Mouse (Mus musculus) neural tube, embryonic 13.5 days (tissue): ENCODE measurements around the gene Baiap3. TPM values are rescaled to one million over a fixed set of nuclear protein-coding genes. Genes with fewer than 3 reads are reported as not detected.
"Not testable (repeated sequence)": the region's sequence is repeated elsewhere in the genome, so short reads cannot be mapped to it uniquely, and the experiment has no call there.

Source experiments
- ATAC-seq: fragments of 200-750 bp; cut with Nextera tagmentation; 2 replicates; pipeline ENCODE4 v1.8.0; 2017; ENCODE audit warnings: low read depth, mild to moderate bottlenecking, moderate TSS enrichment, moderate library complexity
- H3K27ac ChIP-seq: fragments of 300-500 bp; sonication (generic); replicated peaks from 2 replicates; pipeline ENCODE4 v1.5.1; 2015; ENCODE audit warnings: moderate library complexity, mild to moderate bottlenecking, inconsistent platforms
- H3K27me3 ChIP-seq: fragments of 300-500 bp; sonication (generic); 2 replicates; pipeline ENCODE4 v1.6.1; 2015; ENCODE audit warnings: mild to moderate bottlenecking, inconsistent platforms
- H3K36me3 ChIP-seq: fragments of 300-500 bp; sonication (generic); 2 replicates; pipeline ENCODE4 v1.6.1; 2015; ENCODE audit warnings: mild to moderate bottlenecking, inconsistent platforms
- H3K4me1 ChIP-seq: fragments of 300-500 bp; sonication (generic); replicated peaks from 2 replicates; pipeline ENCODE4 v1.6.1; 2015; ENCODE audit warnings: inconsistent platforms
- H3K4me2 ChIP-seq: fragments of 300-500 bp; sonication (generic); 2 replicates; pipeline ENCODE4 v1.6.1; 2015; ENCODE audit warnings: inconsistent platforms, mild to moderate bottlenecking, moderate library complexity
- H3K4me3 ChIP-seq: fragments of 300-500 bp; sonication (generic); 2 replicates; pipeline ENCODE4 v1.5.1; 2015; ENCODE audit warnings: mild to moderate bottlenecking, inconsistent platforms
- H3K9ac ChIP-seq: fragments of 300-500 bp; sonication (generic); 2 replicates; pipeline ENCODE4 v1.6.1; 2015; ENCODE audit warnings: moderate library complexity, mild to moderate bottlenecking, inconsistent platforms
- H3K9me3 ChIP-seq: fragments of 300-500 bp; sonication (generic); 2 replicates; pipeline ENCODE4 v1.6.1; 2016; ENCODE audit warnings: inconsistent platforms
- WGBS: fragments of 180-500 bp; shearing (Covaris S2); methylation state at CpG from one replicate; pipeline ENCODE4 v1.1.7; 2015; 5-methylcytosine and 5-hydroxymethylcytosine counted together
- polyA plus RNA-seq: library from polyadenylated mRNA; unstranded; fragments of >200 nt; fragmentation: Nextera tagmentation; extraction: Ambion mirVana; gene quantifications from 2 replicates; pipeline ENCODE4 v1.2.1, GENCODE M21; 2015

The Baiap3 gene
- polyA plus RNA-seq, 1 experiment from 2014 or later: 3.7 TPM

GRCm38 (mm10) chr17:25243131-25243780 is 12.9 kb downstream of the Baiap3 start:
- no peaks in the 10 kb centered on the region for H3K9me3 ChIP-seq
- no peaks in the 10 kb centered on the region for H3K27me3 ChIP-seq
- ATAC-seq: no peak
- peaks cover 37% of the 10 kb centered on the region for H3K36me3 ChIP-seq
- H3K4me3 ChIP-seq: no peak overlapping the region
- no peak overlapping the region for H3K9ac ChIP-seq
- peaks cover 22% of the 10 kb centered on the region for H3K4me1 ChIP-seq
- no peak overlapping the region for H3K27ac ChIP-seq
- no peak overlapping the region for H3K4me2 ChIP-seq
- 87% methylated on average over 11 of the region's 11 CpGs for WGBS

- H3K4me1 ChIP-seq: peaks cover 28% of the 10 kb centered on the region
- peaks cover 55% of the 10 kb centered on the region for H3K36me3 ChIP-seq
- no peaks in the 10 kb centered on the region for H3K9me3 ChIP-seq
- peak within 1 kb of the TSS; percentile 99 for H3K4me2 ChIP-seq
- under 1% methylated on average over 80 of the region's 80 CpGs for WGBS
- peak within 1 kb of the TSS; percentile 98 for H3K9ac ChIP-seq
- peak within 1 kb of the TSS; percentile 99 for H3K4me3 ChIP-seq
- ATAC-seq: peak; percentile 80
- H3K27ac ChIP-seq: peak within 1 kb of the TSS; percentile 81
- no peaks in the 10 kb centered on the region for H3K27me3 ChIP-seq
These were observed 16.2 kb downstream of the Baiap3 start, which contains the start of the genes Gnptg and Tsr3 for GRCm38 (mm10) chr17:25239695-25240636. TSS of gene Gnptg (minus strand) at chr17:25240124. TSS of gene Tsr3 (plus strand) at chr17:25240170.

- H3K4me3 ChIP-seq: no peak overlapping the region
- 88% methylated on average over 9 of the region's 9 CpGs for WGBS
- H3K4me2 ChIP-seq: no peak overlapping the region
- ATAC-seq: no peak
- no peak overlapping the region for H3K27ac ChIP-seq
- no peaks in the 10 kb centered on the region for H3K27me3 ChIP-seq
- H3K4me1 ChIP-seq: peaks cover 17% of the 10 kb centered on the region
- H3K9me3 ChIP-seq: no peaks in the 10 kb centered on the region
- peaks cover 34% of the 10 kb centered on the region for H3K36me3 ChIP-seq
- no peak overlapping the region for H3K9ac ChIP-seq
These were observed 20.5 kb downstream of the Baiap3 start for GRCm38 (mm10) chr17:25235635-25236034.

- not testable (repeated sequence) for H3K4me3 ChIP-seq, H3K27ac ChIP-seq, H3K4me2 ChIP-seq, H3K9me3 ChIP-seq, H3K9ac ChIP-seq, H3K4me1 ChIP-seq, H3K27me3 ChIP-seq
- WGBS: 94% methylated on average over 6 of the region's 11 CpGs
- H3K36me3 ChIP-seq: peaks cover 52% of the 10 kb centered on the region
- peak; percentile 72; the same call in 1 of the 2 replicates for ATAC-seq
These were observed 24.5 kb downstream of the Baiap3 start for GRCm38 (mm10) chr17:25231621-25232020.

GRCm38 (mm10) chr17:25230700-25231099 is 25.5 kb downstream of the Baiap3 start:
- Histone ChIP-seq H3K4me2 (no peak overlapping the region), H3K27ac (no peak overlapping the region), H3K27me3 (no peaks in the 10 kb centered on the region), H3K9ac (no peak overlapping the region), H3K9me3 (no peaks in the 10 kb centered on the region), H3K4me3 (no peak overlapping the region), H3K36me3 (peaks cover 57% of the 10 kb centered on the region), H3K4me1 (no peaks in the 10 kb centered on the region)
- 94% methylated on average over 3 of the region's 3 CpGs for WGBS
- no peak for ATAC-seq

- WGBS: 83% methylated on average over 17 of the region's 17 CpGs
These were observed 26.0 kb downstream of the Baiap3 start for GRCm38 (mm10) chr17:25230014-25230655.

GRCm38 (mm10) chr17:25227991-25228390 is 28.2 kb downstream of the Baiap3 start:
- no peaks in the 10 kb centered on the region for H3K27me3 ChIP-seq
- no peak overlapping the region for H3K27ac ChIP-seq
- 0 out of 2 replicates have a peak, but pooled peaks cover 2% of the 10 kb centered on the region for H3K4me1 ChIP-seq
- ATAC-seq: no peak
- H3K9ac ChIP-seq: no peak overlapping the region
- no peaks in the 10 kb centered on the region for H3K9me3 ChIP-seq
- 86% methylated on average over 5 of the region's 5 CpGs for WGBS
- peaks cover 47% of the 10 kb centered on the region for H3K36me3 ChIP-seq
- no peak overlapping the region for H3K4me2 ChIP-seq
- H3K4me3 ChIP-seq: no peak overlapping the region

More at GRCm38 (mm10) chr17:25230014-25230655, 26.0 kb downstream of the Baiap3 start:
- H3K27me3 ChIP-seq, H3K9ac ChIP-seq, H3K27ac ChIP-seq, ATAC-seq, H3K4me2 ChIP-seq, H3K9me3 ChIP-seq, H3K4me1 ChIP-seq, H3K4me3 ChIP-seq: not testable (repeated sequence)
- H3K36me3 ChIP-seq: peaks cover 54% of the 10 kb centered on the region

- H3K4me1 ChIP-seq: peaks cover 19% of the 10 kb centered on the region
- no peak overlapping the region for H3K4me2 ChIP-seq
- no peak overlapping the region for H3K4me3 ChIP-seq
- no peak overlapping the region for H3K9ac ChIP-seq
- no peak overlapping the region for H3K27ac ChIP-seq
- peaks cover 39% of the 10 kb centered on the region for H3K36me3 ChIP-seq
- H3K27me3 ChIP-seq: no peaks in the 10 kb centered on the region
- no peak for ATAC-seq
- 91% methylated on average over 4 of the region's 4 CpGs for WGBS
- H3K9me3 ChIP-seq: no peaks in the 10 kb centered on the region
These were observed 30.5 kb downstream of the Baiap3 start for GRCm38 (mm10) chr17:25225659-25226058.

GRCm38 (mm10) chr17:25224586-25225222 is 31.5 kb downstream of the Baiap3 start:
- Histone ChIP-seq H3K27ac (no peak overlapping the region), H3K36me3 (peaks cover 37% of the 10 kb centered on the region), H3K4me2 (no peak overlapping the region), H3K9ac (no peak overlapping the region), H3K27me3 (no peaks in the 10 kb centered on the region), H3K4me3 (no peak overlapping the region), H3K4me1 (peaks cover 19% of the 10 kb centered on the region), H3K9me3 (no peaks in the 10 kb centered on the region)
- no peak for ATAC-seq
- 89% methylated on average over 7 of the region's 7 CpGs for WGBS

GRCm38 (mm10) chr17:25222951-25223601 is 33.1 kb downstream of the Baiap3 start:
- H3K4me2 ChIP-seq: peak overlapping the region; percentile 58
- H3K9ac ChIP-seq: peak overlapping the region; percentile 46; the same call in 1 of the 2 replicates
- H3K4me3 ChIP-seq: peak overlapping the region; percentile 24
- H3K27me3 ChIP-seq: no peaks in the 10 kb centered on the region
- H3K36me3 ChIP-seq: peaks cover 41% of the 10 kb centered on the region
- H3K27ac ChIP-seq: no peak overlapping the region
- no peak for ATAC-seq
- WGBS: 54% methylated on average over 6 of the region's 6 CpGs
- H3K4me1 ChIP-seq: peaks cover 19% of the 10 kb centered on the region
- H3K9me3 ChIP-seq: no peaks in the 10 kb centered on the region

- Histone ChIP-seq H3K4me2 (peak overlapping the region; percentile 58), H3K4me1 (peaks cover 19% of the 10 kb centered on the region), H3K36me3 (peaks cover 45% of the 10 kb centered on the region), H3K4me3 (peak overlapping the region; percentile 36), H3K9ac (peak overlapping the region; percentile 46; the same call in 1 of the 2 replicates)
- peak; percentile 88 for ATAC-seq
- H3K9me3 ChIP-seq, H3K27ac ChIP-seq, H3K27me3 ChIP-seq: not testable (repeated sequence)
- 11% methylated on average over 17 of the region's 28 CpGs for WGBS
These were observed 33.6 kb downstream of the Baiap3 start for GRCm38 (mm10) chr17:25222504-25222940.
